Mouse (Mus musculus): ENCODE results near the gene Zfp617.

DNA sequence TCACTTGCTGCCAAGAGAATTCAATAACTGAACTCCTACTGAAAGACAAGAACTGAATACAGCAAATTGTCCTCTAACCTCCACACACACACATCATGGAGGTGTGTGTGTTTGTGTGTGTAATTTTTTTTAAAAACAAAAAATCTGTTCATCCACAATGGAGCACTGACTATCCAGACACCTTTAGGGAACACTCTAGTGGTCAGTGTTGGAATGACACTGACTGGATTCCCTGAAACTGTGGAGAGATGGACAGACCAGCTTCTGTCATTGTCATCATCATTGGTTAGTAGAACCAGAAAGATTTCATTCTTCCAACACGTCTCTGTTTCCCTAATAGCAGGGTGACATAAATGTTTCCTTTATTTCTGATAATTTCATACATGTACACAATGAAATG lies 63.5 kb downstream of the Zfp617 start:
- no peak for TF ChIP-seq TAL1 (IDR thresholded peaks at IDR 0.05; ENCODE audit: low read length)
- no peak for TF ChIP-seq GATA1 (IDR thresholded peaks at IDR 0.05; ENCODE audit: low read length)

All from erythroblast, embryonic 14.5 days (primary cell).